Mouse (Mus musculus): ENCODE data around the gene Shkbp1. TPM values are rescaled to one million over a fixed set of nuclear protein-coding genes. Genes with fewer than 3 reads are reported as not detected.

Shkbp1 gene
- polyA plus RNA-seq, 1 experiment from 2014 or later: 52.4 TPM

GRCm38 (mm10) chr7:27342595-27342994 is 13.2 kb downstream of the Shkbp1 start:
- DNase-seq (ENCODE audit: low spot score) (no peak), ATAC-seq (no peak)
- H3K27ac ChIP-seq (ENCODE audit: low read depth, low read length): no peak overlapping the region
- H3K4me3 ChIP-seq (ENCODE audit: low read depth, low read length): no peak overlapping the region
- peaks cover 62% of the 10 kb centered on the region for H3K36me3 ChIP-seq (ENCODE audit: control insufficient read depth, insufficient read depth, low read length)
- 0 out of 2 replicates have a peak, but pooled peaks cover 3% of the 10 kb centered on the region for H3K27me3 ChIP-seq (replicated peaks; ENCODE audit: control insufficient read depth, insufficient read depth, low read length)
- 48% methylated on average over 4 of the region's 4 CpGs for WGBS
- no peak overlapping the region for H3K9ac ChIP-seq (ENCODE audit: low read length)
- H3K9me3 ChIP-seq (replicated peaks; ENCODE audit: control insufficient read depth, low read length): no peaks in the 10 kb centered on the region
- peaks cover under 1% of the 10 kb centered on the region; the same call in 1 of the 2 replicates for H3K4me1 ChIP-seq (ENCODE audit: control insufficient read depth, insufficient read depth, low read length)
- H3K4me2 ChIP-seq (ENCODE audit: low read length): no peak overlapping the region

GRCm38 (mm10) chr7:27339519-27339918 is 16.3 kb downstream of the Shkbp1 start:
- Histone ChIP-seq H3K27ac (ENCODE audit: low read depth, low read length) (no peak overlapping the region; the same call in 1 of the 2 replicates), H3K4me3 (ENCODE audit: low read depth, low read length) (peak overlapping the region; percentile 10), H3K4me1 (ENCODE audit: control insufficient read depth, insufficient read depth, low read length) (peaks cover 5% of the 10 kb centered on the region; the same call in 1 of the 2 replicates), H3K9ac (ENCODE audit: low read length) (peak overlapping the region; percentile 35; the same call in 1 of the 2 replicates), H3K9me3 (replicated peaks; ENCODE audit: control insufficient read depth, low read length) (no peaks in the 10 kb centered on the region), H3K27me3 (replicated peaks; ENCODE audit: control insufficient read depth, insufficient read depth, low read length) (peaks cover 12% of the 10 kb centered on the region), H3K4me2 (ENCODE audit: low read length) (peak overlapping the region; percentile 44), H3K36me3 (ENCODE audit: control insufficient read depth, insufficient read depth, low read length) (peaks cover 31% of the 10 kb centered on the region)
- DNase-seq (ENCODE audit: low spot score): peak; percentile 80
- 20% methylated on average over 7 of the region's 7 CpGs for WGBS
- no peak for ATAC-seq

- DNase-seq (ENCODE audit: low spot score) (no peak), ATAC-seq (no peak)
- H3K27ac ChIP-seq (ENCODE audit: low read depth, low read length): no peak overlapping the region
These were observed 16.7 kb downstream of the Shkbp1 start for GRCm38 (mm10) chr7:27339114-27339513.

GRCm38 (mm10) chr7:27337175-27337853 is 18.5 kb downstream of the Shkbp1 start, which contains the start of gene Ltbp4:
Gene Ltbp4 (minus strand): TSS chr7:27337692.
- WGBS: under 1% methylated on average over 36 of the region's 36 CpGs
- Histone ChIP-seq H3K4me1 (ENCODE audit: control insufficient read depth, insufficient read depth, low read length) (peaks cover 8% of the 10 kb centered on the region; the same call in 1 of the 2 replicates), H3K27ac (ENCODE audit: low read depth, low read length) (no peak within 1 kb of the TSS), H3K9ac (ENCODE audit: low read length) (peak within 1 kb of the TSS; percentile 54), H3K9me3 (replicated peaks; ENCODE audit: control insufficient read depth, low read length) (no peaks in the 10 kb centered on the region), H3K4me3 (ENCODE audit: low read depth, low read length) (peak within 1 kb of the TSS; percentile 33), H3K27me3 (replicated peaks; ENCODE audit: control insufficient read depth, insufficient read depth, low read length) (peaks cover 29% of the 10 kb centered on the region), H3K4me2 (ENCODE audit: low read length) (peak within 1 kb of the TSS; percentile 61), H3K36me3 (ENCODE audit: control insufficient read depth, insufficient read depth, low read length) (peaks cover 13% of the 10 kb centered on the region)
- DNase-seq (ENCODE audit: low spot score) (peak; percentile 55), ATAC-seq (0 out of 2 replicates have a peak, but pooled peaks have one; percentile 16)

More at GRCm38 (mm10) chr7:27339114-27339513, 16.7 kb downstream of the Shkbp1 start:
- Histone ChIP-seq H3K4me3 (ENCODE audit: low read depth, low read length) (peak overlapping the region; percentile 10), H3K27me3 (replicated peaks; ENCODE audit: control insufficient read depth, insufficient read depth, low read length) (peaks cover 16% of the 10 kb centered on the region), H3K4me2 (ENCODE audit: low read length) (peak overlapping the region; percentile 44), H3K36me3 (ENCODE audit: control insufficient read depth, insufficient read depth, low read length) (peaks cover 27% of the 10 kb centered on the region), H3K9ac (ENCODE audit: low read length) (peak overlapping the region; percentile 35; the same call in 1 of the 2 replicates), H3K9me3 (replicated peaks; ENCODE audit: control insufficient read depth, low read length) (no peaks in the 10 kb centered on the region), H3K4me1 (ENCODE audit: control insufficient read depth, insufficient read depth, low read length) (peaks cover 5% of the 10 kb centered on the region; the same call in 1 of the 2 replicates)
- 61% methylated on average over 4 of the region's 4 CpGs for WGBS

GRCm38 (mm10) chr7:27335928-27336823 is 19.6 kb downstream of the Shkbp1 start:
- Histone ChIP-seq H3K9ac (ENCODE audit: low read length) (peak overlapping the region; percentile 54), H3K4me1 (ENCODE audit: control insufficient read depth, insufficient read depth, low read length) (peaks cover 8% of the 10 kb centered on the region; the same call in 1 of the 2 replicates), H3K27ac (ENCODE audit: low read depth, low read length) (no peak overlapping the region), H3K4me2 (ENCODE audit: low read length) (peak overlapping the region; percentile 61), H3K9me3 (replicated peaks; ENCODE audit: control insufficient read depth, low read length) (no peaks in the 10 kb centered on the region), H3K36me3 (ENCODE audit: control insufficient read depth, insufficient read depth, low read length) (peaks cover 3% of the 10 kb centered on the region), H3K4me3 (ENCODE audit: low read depth, low read length) (peak overlapping the region; percentile 33), H3K27me3 (replicated peaks; ENCODE audit: control insufficient read depth, insufficient read depth, low read length) (peaks cover 40% of the 10 kb centered on the region)
- under 1% methylated on average over 45 of the region's 47 CpGs for WGBS
- DNase-seq (ENCODE audit: low spot score) (peak; percentile 94), ATAC-seq (peak; percentile 86)

GRCm38 (mm10) chr7:27335011-27335720 is 20.7 kb downstream of the Shkbp1 start:
- Histone ChIP-seq H3K27me3 (replicated peaks; ENCODE audit: control insufficient read depth, insufficient read depth, low read length) (peaks cover 50% of the 10 kb centered on the region), H3K4me1 (ENCODE audit: control insufficient read depth, insufficient read depth, low read length) (peaks cover 13% of the 10 kb centered on the region), H3K27ac (ENCODE audit: low read depth, low read length) (no peak overlapping the region), H3K9me3 (replicated peaks; ENCODE audit: control insufficient read depth, low read length) (no peaks in the 10 kb centered on the region), H3K36me3 (ENCODE audit: control insufficient read depth, insufficient read depth, low read length) (no peaks in the 10 kb centered on the region), H3K9ac (ENCODE audit: low read length) (no peak overlapping the region), H3K4me2 (ENCODE audit: low read length) (no peak overlapping the region; the same call in 1 of the 2 replicates), H3K4me3 (ENCODE audit: low read depth, low read length) (no peak overlapping the region)
- WGBS: 60% methylated on average over 15 of the region's 15 CpGs
- DNase-seq (ENCODE audit: low spot score) (no peak), ATAC-seq (no peak)

- Histone ChIP-seq H3K4me2 (ENCODE audit: low read length) (peak overlapping the region; percentile 84; the same call in 1 of the 2 replicates), H3K9me3 (replicated peaks; ENCODE audit: control insufficient read depth, low read length) (no peaks in the 10 kb centered on the region), H3K27me3 (replicated peaks; ENCODE audit: control insufficient read depth, insufficient read depth, low read length) (peaks cover 57% of the 10 kb centered on the region), H3K4me1 (ENCODE audit: control insufficient read depth, insufficient read depth, low read length) (peaks cover 13% of the 10 kb centered on the region), H3K4me3 (ENCODE audit: low read depth, low read length) (no peak overlapping the region), H3K9ac (ENCODE audit: low read length) (no peak overlapping the region), H3K36me3 (ENCODE audit: control insufficient read depth, insufficient read depth, low read length) (no peaks in the 10 kb centered on the region), H3K27ac (ENCODE audit: low read depth, low read length) (no peak overlapping the region)
- DNase-seq (ENCODE audit: low spot score): no peak
- ATAC-seq: no peak
- WGBS: 4% methylated on average over 32 of the region's 32 CpGs
These were observed 21.4 kb downstream of the Shkbp1 start for GRCm38 (mm10) chr7:27334405-27334911.

GRCm38 (mm10) chr7:27333316-27333941 is 22.4 kb downstream of the Shkbp1 start:
- Histone ChIP-seq H3K27me3 (replicated peaks; ENCODE audit: control insufficient read depth, insufficient read depth, low read length) (peaks cover 66% of the 10 kb centered on the region), H3K27ac (ENCODE audit: low read depth, low read length) (no peak overlapping the region; the same call in 1 of the 2 replicates), H3K4me2 (ENCODE audit: low read length) (peak overlapping the region; percentile 84), H3K4me1 (ENCODE audit: control insufficient read depth, insufficient read depth, low read length) (peaks cover 13% of the 10 kb centered on the region), H3K4me3 (ENCODE audit: low read depth, low read length) (peak overlapping the region; percentile 44), H3K9me3 (replicated peaks; ENCODE audit: control insufficient read depth, low read length) (no peaks in the 10 kb centered on the region), H3K36me3 (ENCODE audit: control insufficient read depth, insufficient read depth, low read length) (no peaks in the 10 kb centered on the region), H3K9ac (ENCODE audit: low read length) (peak overlapping the region; percentile 63)
- ATAC-seq: no peak
- DNase-seq (ENCODE audit: low spot score): no peak
- WGBS: 2% methylated on average over 30 of the region's 77 CpGs

Measured in forebrain, embryonic 14.5 days (tissue).